Mouse (Mus musculus): ENCODE data around the gene Uspl1. TPM values are rescaled to one million over a fixed set of nuclear protein-coding genes. Genes with fewer than 3 reads are reported as not detected.

The Uspl1 gene
- polyA plus RNA-seq, 1 experiment from 2014 or later, result 72.3 TPM

DNA sequence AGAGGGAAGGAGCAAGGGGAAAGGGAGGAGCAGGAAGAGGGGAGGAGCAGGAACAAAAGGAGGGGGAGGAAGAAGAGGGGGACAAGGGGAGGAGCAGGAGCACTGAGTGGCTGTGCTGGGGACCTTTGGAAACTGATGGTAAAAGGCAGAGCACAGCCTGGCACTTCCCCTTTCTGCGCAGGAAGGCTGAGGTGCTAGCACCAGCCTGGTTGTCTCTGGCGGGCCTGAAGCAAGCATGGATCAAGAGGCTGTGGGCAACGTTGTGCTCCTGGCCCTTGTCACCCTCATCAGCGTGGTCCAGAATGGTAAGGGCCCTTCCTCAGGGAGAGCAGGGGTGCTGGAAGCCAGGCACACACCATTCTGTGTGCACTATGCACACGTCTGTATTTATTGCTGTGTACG, 80.7 kb downstream of the Uspl1 start:
- no peaks in the 10 kb centered on the region for H3K36me3 ChIP-seq
- H3K4me1 ChIP-seq, result no peaks in the 10 kb centered on the region
- H3K9ac ChIP-seq (replicated peaks), result no peak overlapping the region
- no peak for ATAC-seq (ENCODE audit: low FRiP score, low read depth)
- 65% methylated on average over 5 of the region's 6 CpGs for WGBS
- no peak overlapping the region for H3K27ac ChIP-seq (replicated peaks)
- no peak overlapping the region for H3K4me3 ChIP-seq
- 0 out of 2 replicates have a peak, but pooled peaks cover 3% of the 10 kb centered on the region for H3K27me3 ChIP-seq
- no peaks in the 10 kb centered on the region for H3K9me3 ChIP-seq
- H3K4me2 ChIP-seq (replicated peaks), result no peak overlapping the region

Small RNA genes lying within 50 kb of the gene (microRNA-seq; reads per million reads assigned to microRNA genes)
- gene Gm24105, result not detected

Other genes starting within 250 kb of the Uspl1 start
- 2.0 TPM in 1 of 2 replicates, not detected in the other for gene Gm42791, start 189.2 kb upstream of the Uspl1 start, polyA plus RNA-seq (2016; fragmentation: Nextera tagmentation; extraction: Ambion mirVana)
- gene Hmgb1, start 139 bp downstream of the Uspl1 start, polyA plus RNA-seq (2016; fragmentation: Nextera tagmentation; extraction: Ambion mirVana), result 1,454 and 1,508 TPM in 2 replicates
- gene Alox5ap, start 80.4 kb downstream of the Uspl1 start, polyA plus RNA-seq (2016; fragmentation: Nextera tagmentation; extraction: Ambion mirVana), result 4.8 and 6.5 TPM in 2 replicates
- gene Medag, start 227.4 kb downstream of the Uspl1 start, polyA plus RNA-seq (2016; fragmentation: Nextera tagmentation; extraction: Ambion mirVana), result 1.0 and 1.1 TPM in 2 replicates

All from midbrain, embryonic 12.5 days (tissue).